Mouse (Mus musculus) ES-Bruce4 (cell line): ENCODE data around the gene Ubr4.

Experiments
- CTCF ChIP-seq: IDR thresholded peaks from one replicate; pipeline ENCODE4 v1.8.1; 2011; ENCODE audit warnings: low read depth, low read length
- EP300 ChIP-seq: IDR thresholded peaks from 2 replicates; pipeline ENCODE4 v1.6.1; 2011; ENCODE audit warnings: low read depth, low read length; ENCODE audit not compliant: insufficient read depth
- POLR2A ChIP-seq: IDR thresholded peaks from one replicate; pipeline ENCODE4 v1.8.1; 2011; ENCODE audit warnings: low read length; ENCODE audit not compliant: insufficient read depth

DNA sequence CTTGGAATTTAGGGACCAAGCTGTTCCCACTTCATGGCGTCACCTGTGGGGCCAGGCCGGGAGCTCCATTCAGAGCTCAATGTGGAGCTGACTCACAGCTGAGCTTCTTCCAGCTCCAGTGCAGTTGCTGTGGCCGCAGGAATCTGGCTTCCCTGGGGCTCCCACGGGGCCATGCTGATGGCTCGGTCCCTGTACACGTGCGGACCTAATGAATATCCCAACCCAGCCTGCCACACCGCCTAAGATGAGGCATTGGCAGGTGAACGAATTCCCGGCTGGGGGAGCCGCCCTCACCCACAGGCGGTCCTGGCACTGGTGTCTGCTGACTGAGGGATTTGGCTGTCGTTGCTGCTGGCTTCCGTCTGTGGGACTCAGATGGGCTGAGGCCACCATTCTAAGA is 148.4 kb downstream of the Ubr4 start:
- TF ChIP-seq CTCF: no peak
- TF ChIP-seq POLR2A: no peak
- TF ChIP-seq EP300: no peak
